Mouse (Mus musculus) gastrocnemius, adult 18-20 months (tissue): ENCODE data around the gene Rsph1. TPM values are rescaled to one million over a fixed set of nuclear protein-coding genes. Genes with fewer than 3 reads are reported as not detected.
A peak's percentile ranks its signal among the peaks of the same experiment; 100 is the strongest.
"Not testable (repeated sequence)": the region's sequence is repeated elsewhere in the genome, so short reads cannot be mapped to it uniquely, and the experiment has no call there.

Experiments used
- DNase-seq: peaks from one replicate; pipeline ENCODE4 v3.0.0; 2021; ENCODE audit warnings: low spot score
- total RNA-seq, 2 experiments: library from RNA; stranded (reverse); gene quantifications; 2 replicates each; pipeline ENCODE4 v1.2.3; 2021

Rsph1 gene
- total RNA-seq, 2 experiments from 2014 or later, result 2.4 to 11.6 TPM

GRCm38 (mm10) chr17:31279541-31279940, 2.4 kb upstream of the Rsph1 start:
- DNase-seq, result no peak

GRCm38 (mm10) chr17:31277931-31278330, 748 bp upstream of the Rsph1 start:
- DNase-seq, result no peak

- no peak for DNase-seq
These were observed 819 bp downstream of the Rsph1 start for GRCm38 (mm10) chr17:31276207-31276921.

DNA sequence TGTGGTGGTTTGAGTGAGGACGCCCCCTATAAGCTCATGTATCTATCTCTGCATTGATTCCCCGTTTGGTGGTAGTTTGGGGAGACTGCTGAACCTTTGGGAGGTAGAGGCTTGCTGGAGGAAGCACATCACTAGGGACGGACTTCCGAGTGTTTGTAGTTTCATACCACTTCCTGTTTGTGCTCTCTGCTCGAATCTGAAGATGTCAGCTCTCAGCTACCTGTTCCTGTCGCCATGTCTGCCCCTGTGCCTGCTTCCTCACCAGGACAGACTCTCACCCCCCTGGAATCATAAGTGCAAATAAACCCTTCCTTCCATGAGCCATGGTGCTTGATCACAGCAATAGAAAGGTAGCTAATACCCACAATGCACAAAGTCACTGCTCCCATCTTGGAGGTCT, 2.0 kb downstream of the Rsph1 start:
- DNase-seq, result no peak

DNA sequence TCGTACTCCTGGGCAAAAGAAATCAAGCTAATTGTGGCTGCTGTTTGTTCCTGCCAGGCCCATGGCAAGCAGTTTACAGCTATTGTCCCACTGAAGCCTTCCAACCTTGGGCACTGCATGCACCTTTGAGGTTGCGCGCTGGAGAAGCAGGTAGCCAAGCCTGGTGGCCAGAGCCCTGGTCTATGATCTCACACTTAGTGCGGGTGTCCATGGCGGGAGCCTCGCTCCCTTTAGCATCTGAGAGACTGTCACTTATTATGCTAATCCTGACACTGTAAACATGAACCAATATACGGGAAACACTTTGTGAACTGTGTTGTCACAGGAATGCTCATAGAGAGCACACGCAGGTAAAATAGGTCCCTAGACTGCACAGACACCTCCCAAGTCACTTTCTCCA, 3.6 kb downstream of the Rsph1 start:
- no peak for DNase-seq

DNA sequence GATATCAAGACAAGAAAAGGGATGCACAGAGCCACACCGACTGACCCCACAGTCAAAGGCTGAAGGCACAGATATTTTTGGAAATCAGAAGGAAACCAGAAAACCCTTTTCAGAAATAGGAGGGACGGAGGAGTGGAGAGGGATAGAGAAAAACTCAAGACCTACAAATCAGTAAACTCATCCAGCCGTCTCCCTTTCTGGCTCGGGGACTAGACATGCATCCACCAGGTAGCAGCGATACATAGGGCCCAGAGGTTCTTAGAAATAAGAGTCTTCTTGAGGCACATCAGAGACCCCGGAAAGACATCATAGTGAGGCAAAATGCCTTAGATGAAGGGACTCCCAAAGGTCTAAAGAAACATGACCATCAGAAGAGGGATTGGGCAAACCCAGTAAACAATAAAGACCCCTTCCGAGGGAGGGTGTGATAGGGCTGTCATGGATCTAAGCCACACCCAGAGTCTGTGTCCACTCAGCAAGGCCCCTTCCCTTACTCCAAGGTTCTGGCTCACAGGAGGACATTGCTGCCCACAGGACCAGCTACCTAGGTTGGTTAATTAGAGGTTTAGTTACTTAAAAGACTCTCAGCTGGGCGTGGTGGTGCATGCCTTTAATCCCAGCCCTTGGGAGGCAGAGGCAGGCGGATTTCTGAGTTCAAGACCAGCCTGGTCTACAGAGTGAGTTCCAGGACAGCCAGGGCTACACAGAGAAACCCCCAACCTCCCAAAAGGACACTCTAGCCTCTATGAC, 4.6 kb downstream of the Rsph1 start:
- no peak for DNase-seq

GRCm38 (mm10) chr17:31271136-31271851, 5.9 kb downstream of the Rsph1 start:
- DNase-seq, result no peak

GRCm38 (mm10) chr17:31270736-31271135, 6.4 kb downstream of the Rsph1 start:
- not testable (repeated sequence) for DNase-seq

GRCm38 (mm10) chr17:31270246-31270645, 6.9 kb downstream of the Rsph1 start:
- no peak for DNase-seq

GRCm38 (mm10) chr17:31269761-31270160, 7.4 kb downstream of the Rsph1 start:
- no peak for DNase-seq

- DNase-seq, result no peak
These were observed 9.2 kb downstream of the Rsph1 start for GRCm38 (mm10) chr17:31268016-31268415.

- no peak for DNase-seq
These were observed 9.6 kb downstream of the Rsph1 start for GRCm38 (mm10) chr17:31267603-31268002.

GRCm38 (mm10) chr17:31267138-31267537, 10.0 kb downstream of the Rsph1 start:
- no peak for DNase-seq

DNA sequence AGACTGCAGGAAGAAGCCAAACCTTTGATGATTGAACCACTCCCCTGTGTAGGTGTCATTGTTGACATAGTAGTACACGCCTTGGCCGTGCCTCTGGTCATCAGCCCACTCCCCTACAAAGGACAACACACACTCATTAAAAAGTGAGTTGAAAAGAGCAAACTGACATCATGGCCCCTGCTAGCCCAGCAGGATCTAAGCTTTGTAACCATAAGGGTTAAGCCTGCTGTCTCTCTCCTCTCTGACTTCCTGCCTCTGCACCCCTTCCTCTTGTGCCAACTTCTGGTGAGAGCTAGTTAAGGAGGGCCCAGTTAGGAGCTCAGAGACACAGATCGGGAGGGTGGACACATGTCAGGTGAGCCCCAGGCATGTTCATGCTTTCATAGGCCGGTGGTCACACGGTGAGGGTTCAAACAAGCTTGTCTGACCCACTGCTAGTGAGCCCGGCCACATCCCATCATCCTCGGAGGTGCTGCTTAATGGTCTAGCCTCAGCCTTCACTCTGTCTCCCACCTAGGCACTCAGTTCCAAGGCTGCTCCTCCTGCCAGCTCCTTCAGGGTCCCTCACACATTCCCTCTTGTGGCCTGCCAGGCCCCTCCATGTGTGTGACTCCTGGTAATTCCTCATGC, 10.7 kb downstream of the Rsph1 start:
- no peak for DNase-seq

DNA sequence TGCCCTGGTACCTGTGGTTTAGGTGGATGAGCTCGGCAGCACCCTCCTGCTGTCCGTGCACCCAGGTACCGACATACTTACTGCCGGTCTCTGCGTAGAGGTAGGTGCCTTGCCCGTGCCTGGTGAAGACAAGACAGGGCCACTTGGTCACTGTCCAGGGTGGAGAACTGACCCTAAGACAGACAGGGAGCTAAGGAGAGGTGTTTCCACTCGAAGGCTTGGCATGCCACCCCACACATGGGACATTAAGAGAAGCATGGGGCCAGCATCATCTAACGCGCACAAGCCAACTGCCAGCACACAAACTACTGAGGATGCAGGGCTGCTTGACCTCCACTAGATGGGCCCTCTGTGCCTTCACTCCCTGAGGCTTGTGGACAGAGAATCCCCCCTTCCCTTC, 11.4 kb downstream of the Rsph1 start:
- no peak for DNase-seq

DNA sequence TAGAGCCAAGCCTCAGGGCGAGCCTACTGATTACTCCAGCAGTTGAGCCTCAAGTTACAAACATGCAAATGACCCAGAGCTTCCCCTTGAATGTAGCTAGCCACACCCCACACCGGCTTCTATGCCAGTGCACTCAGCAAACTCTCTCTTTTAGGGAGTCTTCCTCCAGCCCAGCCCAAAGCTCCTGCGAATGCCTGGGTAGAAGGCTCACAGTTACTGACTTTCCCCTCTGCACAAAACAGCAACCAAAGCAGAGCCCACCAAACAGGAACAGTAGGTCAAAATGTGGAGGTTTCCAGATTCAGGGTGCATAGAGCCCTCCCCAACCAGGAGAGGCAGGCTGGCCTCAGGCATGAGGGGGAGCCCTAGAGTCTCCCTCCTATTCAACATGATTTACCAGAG, 12.0 kb downstream of the Rsph1 start:
- no peak for DNase-seq

- DNase-seq, result no peak
These were observed 12.8 kb downstream of the Rsph1 start for GRCm38 (mm10) chr17:31264372-31264771.

- DNase-seq, result no peak
These were observed 13.4 kb downstream of the Rsph1 start for GRCm38 (mm10) chr17:31263770-31264169.

- no peak for DNase-seq
These were observed 14.5 kb downstream of the Rsph1 start for GRCm38 (mm10) chr17:31262715-31263114.

DNA sequence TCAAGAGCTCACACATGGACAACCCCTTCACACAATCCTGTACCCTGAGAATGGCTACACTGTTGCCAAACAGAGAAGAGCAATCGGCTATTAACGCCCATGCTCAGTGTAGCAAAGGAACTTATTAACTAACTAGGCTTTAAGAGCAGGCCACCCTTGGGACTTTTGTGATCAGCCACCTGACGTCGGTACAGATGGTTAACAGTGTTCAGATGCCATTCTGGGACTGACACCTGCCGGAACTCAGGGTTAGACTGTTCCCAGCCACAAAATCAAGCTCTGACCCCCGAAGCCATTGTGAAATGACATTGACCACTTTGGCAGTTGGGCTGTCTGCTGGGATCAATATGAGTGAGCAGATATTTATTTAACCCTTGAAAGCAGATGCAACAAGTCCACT, 15.8 kb downstream of the Rsph1 start:
- DNase-seq, result no peak

GRCm38 (mm10) chr17:31260430-31260829, 16.8 kb downstream of the Rsph1 start:
- DNase-seq, result peak; percentile 94

GRCm38 (mm10) chr17:31259825-31260224, 17.4 kb downstream of the Rsph1 start:
- DNase-seq, result no peak
